Mouse (Mus musculus) embryonic fibroblast, embryonic 13.5 days (primary cell): ENCODE results near the gene Cyp2w1. TPM values are rescaled to one million over a fixed set of nuclear protein-coding genes. Genes with fewer than 3 reads are reported as not detected.

Experiments used
- H3K27ac ChIP-seq: 2 replicates; pipeline ENCODE4 v1.5.1; 2012; ENCODE audit warnings: low read length, control low read depth, inconsistent platforms; ENCODE audit not compliant: insufficient read depth
- H3K4me1 ChIP-seq: 2 replicates; pipeline ENCODE4 v1.6.1; 2011; ENCODE audit warnings: low read length; ENCODE audit not compliant: control insufficient read depth, insufficient read depth
- H3K4me3 ChIP-seq: 2 replicates; pipeline ENCODE4 v1.5.1; 2011; ENCODE audit warnings: mild to moderate bottlenecking, control low read depth, low read length; ENCODE audit not compliant: insufficient read depth
- CTCF ChIP-seq: IDR thresholded peaks from 2 replicates; pipeline ENCODE4 v1.5.1; 2011; ENCODE audit warnings: mild to moderate bottlenecking, control low read depth, low read length, moderate library complexity, borderline replicate concordance; ENCODE audit not compliant: insufficient read depth
- POLR2A ChIP-seq: IDR thresholded peaks from 2 replicates; pipeline ENCODE4 v1.6.1; 2011; ENCODE audit warnings: low read depth, mild to moderate bottlenecking, control low read depth, low read length, moderate library complexity
- polyA plus RNA-seq: library from polyadenylated mRNA; stranded (reverse); fragments of >200 nt; gene quantifications from 2 replicates; pipeline ENCODE4 v1.2.4, GENCODE M21; 2011; ENCODE audit warnings: low read depth; ENCODE audit not compliant: missing spikeins, insufficient read length

Gene Cyp2w1
- not detected in 2 replicates for polyA plus RNA-seq

- Histone ChIP-seq H3K27ac (no peak within 1 kb of the TSS), H3K4me1 (no peaks in the 10 kb centered on the region), H3K4me3 (no peak within 1 kb of the TSS)
- no peak for TF ChIP-seq POLR2A
- no peak for TF ChIP-seq CTCF
These were observed at the start of gene Cyp2w1 for GRCm38 (mm10) chr5:139352317-139352716. Gene Cyp2w1, plus strand, starts transcription at chr5:139352617.

GRCm38 (mm10) chr5:139303646-139304061, 48.8 kb upstream of the Cyp2w1 start:
- no peak for TF ChIP-seq CTCF
- TF ChIP-seq POLR2A, result no peak
- Histone ChIP-seq H3K4me3 (no peak overlapping the region), H3K27ac (no peak overlapping the region), H3K4me1 (no peaks in the 10 kb centered on the region)

- TF ChIP-seq CTCF (no peak), POLR2A (no peak)
- Histone ChIP-seq H3K27ac (no peak overlapping the region), H3K4me3 (no peak overlapping the region), H3K4me1 (no peaks in the 10 kb centered on the region)
These were observed 42.5 kb upstream of the Cyp2w1 start for GRCm38 (mm10) chr5:139309946-139310345.

DNA sequence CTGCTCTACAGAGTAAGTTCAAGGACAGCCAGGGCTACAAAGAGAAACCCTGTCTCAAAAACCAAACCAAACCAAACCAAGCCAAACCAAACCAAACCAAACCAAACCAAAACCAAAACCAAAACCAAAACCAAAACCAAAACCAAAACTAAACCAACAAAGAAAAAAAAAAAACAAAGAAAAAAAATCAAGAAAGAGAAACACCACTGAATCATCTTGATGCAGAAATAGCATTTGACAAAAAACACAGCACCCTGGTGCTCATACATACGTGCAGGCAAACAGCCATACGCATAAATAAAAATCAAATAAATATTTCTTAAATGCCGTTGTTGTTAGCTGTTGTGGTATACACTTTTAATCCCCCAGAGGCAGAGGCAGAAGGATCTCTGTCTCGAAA, 41.9 kb upstream of the Cyp2w1 start:
- H3K4me1 ChIP-seq, result no peaks in the 10 kb centered on the region
- H3K27ac ChIP-seq, result no peak overlapping the region
- H3K4me3 ChIP-seq, result no peak overlapping the region
- TF ChIP-seq POLR2A (no peak), CTCF (no peak)

DNA sequence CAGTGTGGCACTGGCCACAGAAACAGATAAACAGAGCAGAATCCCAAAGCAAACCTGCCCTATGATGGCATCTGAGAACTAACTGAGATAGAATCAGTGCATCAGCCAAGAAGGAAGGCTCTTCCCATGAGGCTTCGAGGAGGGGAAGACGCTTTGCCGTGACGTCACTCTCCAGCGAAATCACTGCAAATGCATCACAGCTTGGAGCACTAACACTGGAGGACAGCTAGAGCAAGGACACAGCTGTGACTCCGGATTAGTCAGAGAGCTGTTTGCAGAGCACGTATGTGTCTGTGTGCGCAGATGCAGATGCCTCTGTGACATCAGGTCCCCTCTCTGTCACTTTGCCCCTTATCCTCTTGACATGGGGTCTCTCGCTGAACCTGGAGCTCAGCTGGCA, 40.6 kb upstream of the Cyp2w1 start:
- no peak for TF ChIP-seq CTCF
- no peak for TF ChIP-seq POLR2A
- Histone ChIP-seq H3K4me1 (no peaks in the 10 kb centered on the region), H3K4me3 (no peak overlapping the region), H3K27ac (no peak overlapping the region)

DNA sequence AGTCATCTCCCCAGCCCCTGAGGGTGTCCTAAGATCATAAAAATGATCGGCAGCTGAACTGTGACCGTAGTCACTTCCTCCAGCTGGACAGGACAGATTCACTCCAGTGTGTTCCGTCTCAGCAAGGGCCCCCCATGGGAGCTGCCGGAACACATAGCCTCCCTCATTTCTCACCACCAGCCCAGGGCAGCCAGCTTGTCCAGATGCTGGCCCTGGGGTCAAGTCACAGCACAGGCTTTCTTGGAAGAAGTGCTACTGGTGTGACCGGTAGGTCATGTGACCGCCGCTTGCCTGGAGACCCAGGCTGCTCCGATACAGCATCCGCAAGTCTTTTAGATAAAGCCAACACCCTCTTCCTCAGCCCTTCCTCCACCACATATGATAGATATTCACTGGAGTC, 38.9 kb upstream of the Cyp2w1 start:
- Histone ChIP-seq H3K27ac (no peak overlapping the region), H3K4me1 (no peaks in the 10 kb centered on the region)
- TF ChIP-seq POLR2A, result no peak
- TF ChIP-seq CTCF, result no peak

GRCm38 (mm10) chr5:139314941-139315642, 37.3 kb upstream of the Cyp2w1 start:
- H3K27ac ChIP-seq, result no peak overlapping the region
- H3K4me1 ChIP-seq, result no peaks in the 10 kb centered on the region
- no peak overlapping the region for H3K4me3 ChIP-seq
- TF ChIP-seq CTCF, result no peak
- no peak for TF ChIP-seq POLR2A

More for the DNA sequence above, 38.9 kb upstream of the Cyp2w1 start:
- no peak overlapping the region for H3K4me3 ChIP-seq

- Histone ChIP-seq H3K4me1 (no peaks in the 10 kb centered on the region), H3K4me3 (no peak overlapping the region), H3K27ac (no peak overlapping the region)
- TF ChIP-seq POLR2A (no peak), CTCF (no peak)
These were observed 35.3 kb upstream of the Cyp2w1 start for GRCm38 (mm10) chr5:139316982-139317675.

DNA sequence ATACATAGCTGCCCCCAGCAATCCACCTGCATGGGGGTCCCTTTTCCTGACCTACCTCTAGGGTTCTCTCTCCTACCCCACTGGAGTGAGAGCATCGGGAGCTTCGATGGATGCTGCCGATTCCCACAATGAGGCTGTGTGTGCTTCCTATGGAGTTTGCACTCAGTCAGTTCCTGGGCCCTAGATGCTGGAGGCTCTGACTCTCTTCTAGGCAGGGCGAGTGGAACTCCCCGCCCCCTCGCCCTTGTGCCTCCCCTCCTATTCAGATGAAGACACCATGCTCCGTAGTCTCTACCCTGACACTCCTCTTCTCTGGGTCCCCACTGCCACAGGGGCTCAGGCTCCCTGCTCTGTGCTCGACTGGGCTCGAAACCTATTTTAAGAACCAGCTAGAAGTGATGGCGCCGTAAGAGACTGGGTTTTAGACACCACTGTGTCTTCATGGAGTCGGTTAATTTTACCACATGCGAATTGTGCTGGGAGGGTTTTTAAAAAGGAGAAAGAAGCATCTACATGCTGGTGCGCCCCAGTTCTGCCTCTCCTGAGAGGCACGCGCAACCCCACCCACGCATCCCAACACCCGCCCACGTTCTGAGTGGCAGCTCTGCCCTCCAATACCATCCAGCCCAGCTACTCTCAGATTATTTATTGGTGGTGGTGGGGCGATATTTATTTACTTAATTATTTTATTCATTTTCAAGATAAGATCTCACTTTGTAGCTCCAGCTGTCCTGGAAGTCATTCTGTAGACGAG, 34.5 kb upstream of the Cyp2w1 start:
- no peaks in the 10 kb centered on the region for H3K4me1 ChIP-seq

DNA sequence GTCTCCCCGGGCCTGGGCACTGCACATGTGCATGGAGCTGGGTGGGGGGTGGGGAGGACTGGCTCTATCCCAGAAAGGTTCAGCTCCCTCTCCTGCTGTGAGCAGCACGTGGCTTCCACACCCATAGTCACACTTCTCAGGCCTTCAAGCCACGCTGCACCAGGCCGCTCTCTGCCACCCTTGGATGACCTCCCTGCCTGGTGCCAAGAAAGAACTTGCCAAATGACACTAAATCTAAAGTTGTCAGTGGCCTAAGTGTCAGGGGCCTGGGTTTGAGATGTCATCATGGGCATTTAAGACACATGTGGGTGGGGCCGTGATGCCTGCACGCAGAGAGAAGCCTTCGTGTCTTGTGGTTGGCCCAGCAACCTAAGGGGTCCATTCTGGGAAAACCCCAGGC, 32.0 kb upstream of the Cyp2w1 start:
- Histone ChIP-seq H3K4me1 (no peaks in the 10 kb centered on the region), H3K27ac (no peak overlapping the region), H3K4me3 (no peak overlapping the region)
- TF ChIP-seq POLR2A (no peak), CTCF (no peak)

More for the DNA sequence above, 34.5 kb upstream of the Cyp2w1 start:
- Histone ChIP-seq H3K27ac (no peak overlapping the region), H3K4me3 (no peak overlapping the region)
- TF ChIP-seq POLR2A, result no peak
- TF ChIP-seq CTCF, result no peak
